Mouse (Mus musculus) layer of hippocampus, adult 9-11 months (tissue): ENCODE data around the gene Igf1.

Experiments used
- DNase-seq: peaks from one replicate; pipeline ENCODE4 v3.0.0; 2022

Gene Igf1

GRCm38 (mm10) chr10:87861104-87861455, 3.0 kb downstream of the Igf1 start:
- DNase-seq = no peak

- no peak for DNase-seq
These were observed 4.8 kb downstream of the Igf1 start for GRCm38 (mm10) chr10:87862899-87863298.

DNA sequence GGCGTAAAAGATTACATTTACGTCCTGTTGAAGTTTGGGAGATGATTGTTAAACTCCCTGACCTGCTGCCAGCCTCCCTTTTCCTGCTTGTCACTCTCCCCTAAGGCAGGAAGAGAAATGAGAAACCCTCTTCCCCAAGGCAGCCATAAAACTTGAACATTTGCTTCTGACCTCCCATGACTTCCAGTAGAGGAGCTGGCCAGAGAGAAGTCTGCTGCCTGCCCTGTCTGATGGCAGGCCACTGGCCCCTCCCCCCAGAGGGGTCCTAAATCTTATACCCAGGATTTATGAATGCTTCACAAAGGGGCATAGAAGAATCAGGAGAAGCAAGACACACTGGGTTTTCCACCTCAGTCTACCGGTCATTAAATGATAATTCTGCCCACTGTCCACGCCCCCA, 5.3 kb downstream of the Igf1 start:
- no peak for DNase-seq

GRCm38 (mm10) chr10:87865712-87866111, 7.6 kb downstream of the Igf1 start:
- DNase-seq = no peak

DNA sequence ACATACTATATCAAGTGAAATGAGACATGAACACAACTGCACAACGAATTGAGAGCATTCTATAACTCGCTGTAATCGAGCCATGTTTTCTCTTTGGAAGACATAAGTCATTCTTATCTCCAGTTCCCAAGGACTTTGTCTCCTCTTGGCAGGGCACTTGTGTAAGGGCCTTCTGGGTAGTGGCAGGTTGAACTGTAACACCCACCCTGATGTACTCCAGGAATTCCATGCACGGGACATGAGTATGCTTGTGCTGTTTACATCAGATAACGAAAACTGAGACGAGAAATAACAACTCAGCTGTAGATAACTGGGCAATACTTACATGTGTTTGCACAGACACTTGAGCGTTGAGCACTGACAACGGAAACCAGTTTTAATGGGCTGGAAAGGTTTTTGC, 8.4 kb downstream of the Igf1 start:
- no peak for DNase-seq

DNA sequence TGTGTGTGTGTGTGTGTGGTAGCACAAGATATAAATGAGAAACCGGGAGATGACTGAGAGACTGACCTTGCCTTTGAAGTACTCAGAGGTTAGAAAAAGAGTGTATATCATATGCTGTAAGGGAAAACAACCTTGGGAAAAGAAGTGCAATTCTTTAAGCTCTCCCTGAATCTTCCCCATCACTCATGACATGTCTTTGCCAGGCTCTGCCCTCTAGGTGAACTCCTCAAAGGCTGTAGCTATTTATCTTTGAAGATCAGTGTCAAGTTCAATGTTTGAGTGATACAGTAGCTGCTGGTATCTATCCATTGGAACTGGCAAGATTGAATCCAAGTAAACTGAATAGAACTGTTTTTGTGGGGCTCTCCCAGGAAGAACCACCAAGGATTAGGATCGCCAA, 9.2 kb downstream of the Igf1 start:
- DNase-seq = no peak

DNA sequence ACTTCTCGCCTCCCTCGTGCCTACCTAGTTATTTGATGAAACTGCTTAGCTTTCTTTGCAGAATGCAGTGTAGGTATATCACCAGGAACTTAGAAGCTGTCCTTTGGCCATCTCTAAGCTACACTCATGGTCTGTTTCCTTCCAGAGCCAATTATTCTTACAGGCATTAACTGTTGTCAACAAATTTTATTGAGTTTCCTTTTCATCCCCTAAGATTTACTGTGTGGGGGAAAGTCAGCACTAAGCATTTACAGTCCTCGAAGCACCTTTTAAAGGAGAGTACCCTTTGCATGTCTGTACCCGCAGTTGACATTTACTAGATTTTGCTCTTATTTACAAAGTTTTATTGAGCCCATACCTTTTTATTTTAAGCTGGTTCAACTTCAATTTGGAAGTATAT, 9.6 kb downstream of the Igf1 start:
- DNase-seq = no peak

DNA sequence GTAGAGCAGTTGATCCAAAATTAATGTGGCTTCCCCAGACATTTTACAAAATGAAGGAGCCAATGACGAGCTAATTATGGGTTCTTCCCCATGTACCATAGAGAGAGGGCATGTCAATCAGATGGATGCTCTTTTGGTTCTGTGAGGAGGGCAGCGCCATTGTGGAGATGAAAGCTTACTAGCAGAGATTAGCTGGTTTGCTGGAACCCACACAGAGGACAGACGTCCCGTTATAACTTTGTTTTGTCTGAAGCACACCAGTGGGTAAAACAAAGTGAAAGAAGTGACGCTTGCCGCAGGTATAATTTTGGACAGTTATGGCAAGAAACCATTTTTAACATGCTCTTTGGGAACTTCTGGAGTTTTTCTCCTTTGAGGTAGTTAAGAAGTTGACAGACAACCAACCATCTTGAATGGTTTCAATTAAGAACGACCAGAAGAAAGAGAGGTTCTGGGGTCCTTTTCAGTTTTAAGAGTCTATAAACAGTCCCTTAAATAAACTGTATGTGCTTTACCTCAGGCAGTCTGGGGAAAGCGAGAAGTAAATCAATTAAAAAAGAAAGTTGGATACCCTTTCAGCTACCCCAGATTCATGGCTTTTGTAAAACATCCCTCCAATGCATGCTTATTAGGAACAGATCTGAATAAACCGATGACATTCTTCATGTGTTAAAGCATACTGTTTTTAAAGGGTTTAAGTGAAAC, 10.4 kb downstream of the Igf1 start:
- DNase-seq = no peak

GRCm38 (mm10) chr10:87869151-87869550, 11.1 kb downstream of the Igf1 start:
- DNase-seq = no peak

DNA sequence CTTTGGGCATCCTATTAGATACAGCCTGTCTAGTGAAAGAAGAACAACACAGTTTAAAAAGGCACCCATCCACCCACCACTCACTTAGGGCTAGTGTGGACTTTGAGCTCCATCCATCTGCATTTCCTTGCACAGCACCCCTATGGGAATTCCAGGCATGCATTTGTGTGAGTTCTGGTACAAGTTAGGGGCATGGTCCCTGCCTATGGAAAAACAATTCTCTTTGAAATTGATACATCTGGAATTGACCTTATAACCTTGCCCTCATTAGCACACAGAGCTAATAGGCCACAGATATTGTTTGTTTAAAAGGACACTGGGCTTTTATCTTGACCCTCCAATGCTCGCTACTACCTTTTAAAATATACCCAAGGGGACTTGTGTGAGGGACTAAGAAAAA, 11.6 kb downstream of the Igf1 start:
- no peak for DNase-seq

DNA sequence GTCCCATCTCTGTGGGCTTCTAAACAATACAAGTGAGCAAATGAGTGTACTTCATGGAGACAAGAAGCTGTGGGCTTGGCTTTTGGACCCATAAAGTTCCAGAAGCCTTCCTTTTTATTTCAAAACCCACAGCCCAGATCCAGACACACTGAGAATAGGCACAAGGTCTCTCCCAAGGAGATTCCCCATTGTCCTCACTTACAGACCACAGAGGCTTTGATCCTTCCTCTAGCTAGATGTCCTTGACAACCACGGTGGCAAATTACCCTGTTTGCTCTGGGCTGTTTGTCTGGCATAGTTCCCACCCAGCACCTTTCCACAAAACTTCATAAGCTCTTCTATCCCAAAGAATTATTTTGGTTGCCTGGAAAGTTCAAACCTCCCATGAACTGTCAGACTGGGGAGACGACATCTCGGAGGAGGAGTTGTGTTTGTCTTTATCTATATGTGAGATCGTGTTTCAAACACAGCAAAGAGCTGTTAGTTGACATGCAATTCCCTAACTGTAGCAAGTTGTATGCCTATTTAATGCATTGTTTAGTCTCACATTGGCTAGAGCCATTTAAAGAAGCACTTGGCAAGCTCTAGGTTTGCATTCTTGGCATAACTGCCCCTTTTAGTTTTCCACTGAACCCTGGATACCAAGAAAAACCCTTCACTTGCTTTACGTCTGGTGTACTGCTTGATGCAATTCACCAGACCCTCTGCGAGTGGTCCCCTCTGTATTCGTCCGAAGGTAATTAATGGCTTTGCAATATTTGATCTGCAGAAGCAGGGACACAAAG, 14.0 kb downstream of the Igf1 start:
- DNase-seq = no peak

- DNase-seq = no peak
These were observed 14.8 kb downstream of the Igf1 start for GRCm38 (mm10) chr10:87872854-87873253.

DNA sequence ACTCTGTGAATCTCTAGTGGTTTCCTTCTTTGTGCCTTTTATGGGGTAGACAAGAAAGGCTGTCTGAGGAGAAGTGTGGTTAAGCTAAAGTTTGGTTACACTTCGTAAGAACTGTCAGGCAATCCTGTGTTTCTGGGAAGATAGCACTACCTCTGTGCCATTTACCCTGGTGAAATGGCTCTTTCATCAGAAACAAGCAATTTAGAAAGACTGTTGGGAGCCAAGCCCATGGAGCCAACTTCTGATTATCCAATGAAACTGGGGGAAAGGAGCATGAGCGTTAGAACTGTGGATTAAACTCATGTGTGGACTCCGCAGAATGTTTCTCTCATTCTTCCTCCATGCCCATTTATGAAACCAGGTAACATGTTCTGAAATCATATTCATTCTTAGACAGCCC, 15.5 kb downstream of the Igf1 start:
- DNase-seq = no peak

DNA sequence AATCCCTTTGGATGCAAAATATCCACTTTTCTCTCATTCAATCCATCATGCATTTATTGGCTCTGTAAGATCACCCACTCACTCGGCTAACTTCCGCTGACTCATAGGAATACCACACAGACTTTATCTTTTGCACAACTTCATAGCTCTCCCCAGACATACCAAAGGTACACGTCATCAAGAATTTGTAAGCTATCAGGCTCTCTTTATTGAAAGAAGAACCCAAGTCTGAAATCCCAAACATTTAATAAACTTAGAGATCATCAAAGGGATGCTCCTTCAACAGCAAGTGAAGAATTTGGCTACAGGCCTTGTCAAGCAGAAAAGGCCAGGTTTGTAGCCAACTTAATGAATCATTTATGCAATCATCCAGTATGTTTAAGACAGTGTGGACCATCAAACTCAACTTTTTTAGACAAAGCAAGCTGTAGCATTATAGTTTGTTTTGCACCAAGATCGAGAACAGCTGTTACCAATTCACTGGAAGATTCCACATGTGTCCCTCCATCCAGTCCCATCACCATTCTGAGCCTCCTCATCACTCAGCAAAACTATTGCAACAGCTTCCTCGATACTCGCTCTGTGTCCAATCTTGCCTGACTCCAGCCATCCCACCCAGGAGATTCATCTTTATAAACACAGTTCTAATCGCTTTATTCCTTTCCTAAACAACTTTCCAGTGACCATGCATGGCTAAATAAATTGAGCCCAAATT, 22.2 kb downstream of the Igf1 start:
- DNase-seq = no peak

DNA sequence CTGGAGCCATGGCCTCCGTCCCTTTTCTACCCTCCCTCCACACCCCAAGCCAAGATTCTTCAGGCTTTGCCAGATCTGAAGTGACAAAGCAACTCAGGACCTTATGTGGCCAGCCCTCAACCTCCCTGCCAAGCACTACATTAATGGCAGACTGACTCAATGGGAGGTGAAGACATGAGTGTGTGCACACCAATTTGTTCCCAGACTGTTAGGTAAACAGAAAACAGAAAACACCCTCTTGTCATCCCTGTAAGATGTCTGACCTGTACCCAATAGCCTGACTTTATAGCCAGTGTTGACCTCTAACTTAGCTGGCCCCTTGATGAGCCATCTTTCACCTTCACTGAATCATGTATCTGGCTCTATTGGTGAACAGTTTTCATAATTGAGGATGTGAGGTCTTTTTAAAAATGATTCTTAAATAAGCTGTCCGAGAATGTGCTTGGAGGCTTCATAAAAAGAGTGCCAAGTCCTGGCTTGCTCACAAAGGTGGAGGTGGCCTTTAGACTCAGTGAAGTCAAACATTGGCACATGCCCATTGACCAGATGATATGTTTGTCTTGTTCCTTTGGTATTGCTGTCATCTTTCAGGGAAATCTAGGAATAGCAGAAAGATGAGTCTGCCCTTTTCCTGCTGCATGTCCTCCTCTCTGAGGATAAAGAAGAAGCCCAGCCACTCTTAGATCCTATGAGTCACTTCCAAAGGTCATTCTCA, 27.4 kb downstream of the Igf1 start:
- DNase-seq = no peak

DNA sequence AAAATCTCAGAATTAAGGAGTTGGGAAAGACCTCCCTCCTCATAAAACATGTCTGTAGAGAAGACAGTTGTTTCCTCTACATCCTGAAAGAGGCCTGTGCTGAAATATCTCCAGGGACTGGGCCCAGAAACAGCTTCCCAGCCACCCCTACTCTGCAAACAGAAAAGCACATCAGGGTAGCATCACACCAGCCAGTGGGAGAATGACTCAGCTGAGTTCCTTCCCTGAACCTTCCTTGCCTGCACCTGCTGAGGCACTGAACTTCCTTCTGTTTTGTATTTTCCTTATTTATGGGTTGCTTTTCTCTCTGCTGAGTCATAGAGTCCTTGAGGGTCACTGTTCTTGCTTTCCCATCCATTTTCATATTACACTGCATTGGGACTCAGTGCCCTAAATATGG, 31.8 kb downstream of the Igf1 start:
- no peak for DNase-seq

DNA sequence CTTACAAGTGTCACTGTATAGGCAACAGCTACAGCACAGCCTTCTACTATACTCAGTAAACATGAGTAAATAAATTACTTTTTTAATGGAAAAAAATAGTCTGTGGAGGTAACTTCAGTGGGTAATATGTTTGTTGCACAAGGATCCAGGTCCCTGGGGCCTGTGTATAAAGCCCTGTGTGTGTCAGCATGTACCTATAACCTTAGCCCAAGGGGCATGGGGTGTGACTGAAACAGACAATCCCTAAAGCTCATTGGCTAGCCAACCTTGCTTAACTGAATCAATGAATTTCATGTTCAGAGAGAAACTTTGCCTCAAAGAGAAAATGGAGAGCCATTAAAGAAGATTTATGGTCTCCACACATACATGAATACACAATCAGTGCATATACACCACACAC, 34.2 kb downstream of the Igf1 start:
- DNase-seq = no peak

GRCm38 (mm10) chr10:87893272-87893671, 35.2 kb downstream of the Igf1 start:
- no peak for DNase-seq

- DNase-seq = no peak
These were observed 36.5 kb downstream of the Igf1 start for GRCm38 (mm10) chr10:87894461-87895120.

DNA sequence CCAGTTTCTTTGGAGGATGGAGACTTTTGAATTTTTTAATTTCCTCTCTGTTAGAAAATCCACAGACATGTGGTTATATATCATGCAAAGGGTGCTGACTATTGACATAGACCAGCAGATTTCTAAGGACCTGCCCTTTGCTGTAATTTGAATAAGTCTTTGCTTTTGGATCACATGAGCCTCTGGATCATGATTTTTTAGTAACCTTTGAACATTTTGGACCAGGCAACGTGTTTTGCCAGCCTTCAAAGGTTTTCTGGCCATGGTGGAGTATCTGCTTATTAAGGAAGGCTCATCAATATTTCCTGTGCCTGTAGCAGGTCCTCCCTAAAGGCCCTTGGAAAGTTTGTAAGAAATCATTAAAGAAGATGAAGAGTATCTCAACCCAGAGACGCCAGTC, 37.3 kb downstream of the Igf1 start:
- no peak for DNase-seq

DNA sequence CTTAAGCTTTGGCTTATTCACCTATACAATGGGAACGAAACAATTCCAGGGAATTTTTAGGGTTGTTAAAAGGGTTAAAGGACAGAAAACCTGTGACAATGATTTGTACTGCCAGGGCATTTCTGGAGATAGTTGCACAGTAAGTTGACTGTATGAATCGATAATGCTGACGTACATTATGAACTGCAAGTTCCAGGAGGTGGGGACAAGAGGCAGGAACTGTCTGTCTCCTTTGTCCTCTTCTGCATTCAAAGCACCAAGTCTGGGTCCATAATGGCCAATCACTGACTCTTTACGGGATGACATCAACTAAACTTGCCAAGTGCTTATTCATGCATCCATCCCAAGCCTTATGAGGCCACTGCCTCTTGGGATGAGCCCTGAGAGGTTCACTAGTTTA, 39.3 kb downstream of the Igf1 start:
- DNase-seq = no peak

GRCm38 (mm10) chr10:87898826-87899225, 40.8 kb downstream of the Igf1 start:
- DNase-seq = no peak

DNA sequence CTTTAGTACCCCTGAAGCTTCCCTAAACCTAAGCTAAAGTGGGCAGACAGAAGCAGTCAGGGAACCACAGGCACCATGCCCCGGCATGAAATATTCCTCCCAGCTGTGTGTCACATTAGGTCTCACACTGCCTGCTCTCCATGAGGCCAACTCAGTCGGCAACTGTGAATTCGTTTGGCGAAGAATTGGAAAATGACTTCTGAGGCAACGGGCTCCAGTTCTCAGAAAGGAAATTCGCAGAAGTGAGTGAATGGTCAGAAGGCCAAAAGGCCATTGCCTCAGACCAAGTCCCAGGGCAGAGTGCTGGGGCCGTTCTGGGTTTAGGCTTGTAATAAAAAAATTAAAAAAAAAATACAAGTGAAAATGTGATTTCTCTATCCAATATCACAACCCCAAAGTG, 43.9 kb downstream of the Igf1 start:
- DNase-seq = no peak
